Mouse (Mus musculus) left cerebral cortex, postnatal 25 days (tissue): ENCODE results near the gene Car3. TPM values are rescaled to one million over a fixed set of nuclear protein-coding genes. Genes with fewer than 3 reads are reported as not detected.

Experiments
- DNase-seq, 2 experiments: peaks; one replicate each; pipeline ENCODE4 v3.0.0; 2022; ENCODE audit warnings: low spot score in 2 of 2, mixed read lengths in 1 of 2
- intact Hi-C: fragments of 180-260 bp; cut with DNase I; formaldehyde crosslinking; loops from one replicate; pipeline ENCODE4 v1.15.1; 2025
- total RNA-seq, 2 experiments: library from RNA; stranded (reverse); gene quantifications; 2 replicates each; pipeline ENCODE4 v1.2.3; 2021

Car3 gene
- total RNA-seq, 2 experiments from 2014 or later, result 1.1 TPM

DNA sequence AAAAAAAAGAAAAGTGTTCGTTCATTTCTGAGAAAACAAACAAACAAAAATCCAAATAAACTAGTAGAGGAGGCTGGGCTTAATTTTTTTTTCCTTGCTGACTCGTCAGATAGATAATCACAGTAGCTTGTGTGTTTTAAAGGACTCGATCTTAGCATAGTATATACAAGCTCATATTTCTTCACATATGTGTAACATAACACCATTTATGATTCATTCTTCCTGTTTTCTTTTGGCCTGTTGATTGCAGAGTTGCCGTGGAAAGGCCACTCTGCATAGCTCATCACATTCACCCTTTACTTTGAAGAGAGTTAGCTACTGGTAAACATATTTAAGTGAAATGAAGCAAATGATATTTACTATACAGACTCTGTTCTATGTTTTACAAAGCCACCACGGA lies 30.4 kb downstream of the Car3 start:
- no peak for DNase-seq
- intact Hi-C loops, result no loop called here

GRCm38 (mm10) chr3:14895333-14895732 lies 32.0 kb downstream of the Car3 start:
- intact Hi-C loops, result no loop called here
- no peak for DNase-seq

DNA sequence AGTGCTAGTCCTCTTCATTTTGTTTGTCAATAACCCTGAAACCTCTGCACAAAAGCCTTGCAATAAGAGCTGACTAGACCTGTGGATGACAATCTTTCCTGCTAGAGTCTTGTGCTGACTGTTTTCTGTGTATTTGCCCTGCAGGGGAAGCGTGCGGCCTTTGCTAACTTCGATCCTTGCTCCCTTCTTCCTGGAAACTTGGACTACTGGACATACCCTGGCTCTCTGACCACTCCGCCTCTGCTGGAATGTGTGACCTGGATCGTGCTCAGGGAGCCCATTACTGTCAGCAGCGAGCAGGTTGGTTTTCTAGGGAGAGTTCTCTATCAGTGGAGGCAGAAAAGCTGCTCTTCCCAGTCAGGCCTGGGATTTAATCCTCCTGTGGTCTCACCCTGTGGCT lies 34.5 kb downstream of the Car3 start:
- no peak for DNase-seq
- intact Hi-C loops, result no loop called here

DNA sequence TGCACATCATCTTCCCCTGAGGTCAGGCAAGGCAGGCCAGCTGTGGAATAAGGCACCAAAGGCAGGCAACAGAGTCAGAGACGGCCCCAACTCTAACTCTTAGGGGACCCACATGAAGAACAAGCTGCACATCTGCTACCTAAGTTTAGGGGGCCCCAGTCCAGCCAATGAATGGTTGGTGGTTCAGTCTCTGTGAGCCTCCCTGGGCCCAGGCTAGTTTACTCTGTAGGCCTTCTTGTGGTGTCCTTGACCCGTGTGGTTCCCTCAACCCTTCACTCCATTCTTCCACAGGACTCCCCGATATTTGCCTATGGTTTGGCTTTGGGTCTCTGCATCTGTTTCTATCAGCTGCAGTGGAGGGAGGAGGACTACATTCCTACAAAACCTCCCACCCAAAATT lies 40.1 kb downstream of the Car3 start:
- no peak for DNase-seq
- intact Hi-C loops, result no loop called here

DNA sequence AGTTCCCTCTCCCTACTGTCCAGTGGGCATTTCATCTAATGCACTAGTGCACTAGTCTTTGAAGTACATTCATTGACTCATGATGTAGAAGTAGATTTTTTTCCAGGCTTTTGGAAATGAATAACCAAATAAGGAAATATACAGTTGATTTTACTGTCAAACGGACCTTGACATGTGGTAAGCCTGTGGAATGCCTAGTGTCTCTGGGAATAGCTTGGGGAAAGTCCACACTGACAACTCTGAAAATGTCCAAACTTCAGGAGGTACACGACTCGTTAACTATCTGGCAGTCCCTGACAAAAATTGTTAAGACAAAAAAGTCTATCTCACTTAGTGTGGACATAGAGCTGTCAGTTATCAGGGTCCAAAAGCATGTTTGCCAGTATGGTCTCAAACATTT lies 40.9 kb downstream of the Car3 start:
- intact Hi-C loops, result no loop called here

DNA sequence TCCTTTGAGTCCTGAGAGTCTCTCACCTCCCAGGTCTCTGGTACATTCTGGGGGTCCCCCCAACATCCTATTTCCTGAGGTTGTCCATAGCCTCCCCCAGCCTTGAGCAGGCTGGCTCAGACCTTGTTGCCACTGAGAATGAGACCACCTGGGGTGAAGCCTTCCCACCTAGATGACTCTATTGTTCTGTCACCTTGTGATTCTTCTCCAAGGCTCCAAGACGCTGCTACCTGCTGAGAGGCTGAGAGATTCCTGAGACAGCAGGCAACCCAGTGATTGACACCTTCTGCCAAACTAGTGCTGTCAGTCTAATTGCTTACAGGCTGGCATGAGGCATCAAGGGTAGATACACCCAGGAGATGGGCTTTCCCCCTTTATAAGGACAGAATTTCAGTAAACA lies 44.0 kb downstream of the Car3 start:
- DNase-seq, result no peak
- intact Hi-C loops, result no loop called here

More for the DNA sequence above, 40.9 kb downstream of the Car3 start:
- no peak for DNase-seq

DNA sequence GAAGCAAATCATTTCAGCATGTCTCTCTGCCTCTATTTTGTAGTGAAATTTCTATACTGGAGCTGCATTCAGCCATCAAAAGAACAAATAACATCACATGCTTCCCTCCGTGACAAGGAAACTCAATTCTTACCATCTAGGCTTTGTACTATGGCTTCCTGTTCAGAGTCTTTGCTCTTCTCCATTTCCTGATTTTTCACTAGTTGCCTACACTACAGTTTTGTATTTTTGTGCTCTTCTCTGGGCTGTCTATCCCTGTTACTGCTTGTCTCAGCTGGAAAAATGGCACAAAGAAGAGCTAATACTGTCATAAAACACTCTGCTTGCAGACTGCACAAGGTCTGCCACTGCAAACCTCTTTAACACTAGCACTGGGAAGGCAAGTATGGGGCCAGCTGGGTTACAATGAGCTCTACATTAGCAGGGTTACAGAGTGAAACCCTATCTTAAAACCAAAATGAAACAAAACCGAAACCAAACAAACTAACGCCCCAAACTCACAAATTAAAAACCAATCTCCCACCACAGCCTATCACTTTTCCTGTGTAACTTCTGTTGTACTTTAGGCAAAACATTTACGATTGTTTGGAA lies 48.8 kb downstream of the Car3 start:
- intact Hi-C loops, result no loop called here
- DNase-seq, result no peak

- DNase-seq, result no peak
- intact Hi-C loops, result no loop called here
These were observed 50.5 kb downstream of the Car3 start for GRCm38 (mm10) chr3:14913774-14914173.

- intact Hi-C loops, result no loop called here
- no peak for DNase-seq
These were observed 52.0 kb downstream of the Car3 start for GRCm38 (mm10) chr3:14915355-14915754.

DNA sequence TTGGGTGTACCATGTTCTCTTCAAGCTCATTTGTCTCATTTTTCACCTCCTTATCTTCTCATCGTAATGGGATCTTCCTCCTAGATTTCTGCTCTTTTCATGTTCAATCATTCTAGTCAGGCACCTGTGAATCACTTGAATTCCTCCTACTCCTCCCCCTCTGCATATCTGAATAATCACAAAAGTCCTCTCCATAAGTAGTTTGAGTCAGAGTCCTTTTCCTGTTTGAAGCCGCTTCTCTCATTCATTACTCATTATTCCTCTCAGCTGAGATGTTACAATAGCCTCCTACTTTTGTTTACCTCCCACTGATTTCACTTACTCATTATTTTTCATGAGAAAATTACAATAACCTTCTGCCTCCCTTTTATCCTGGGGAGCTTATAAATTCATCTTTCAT lies 53.9 kb downstream of the Car3 start:
- intact Hi-C loops, result no loop called here
- peak in 1 of 2 experiments; percentile 2 for DNase-seq

Other genes starting within 250 kb of the Car3 start
- 1 to 10 TPM; 1.1 TPM for gene Car13, start 221.8 kb upstream of the Car3 start, total RNA-seq
- not detected for gene Car1, start 55.1 kb upstream of the Car3 start, total RNA-seq
- gene Car2, start 22.8 kb downstream of the Car3 start, total RNA-seq, result 10 to 100 TPM; 92.6 to 97.8 TPM